Mouse (Mus musculus) erythroblast, embryonic 14.5 days (primary cell): ENCODE results near the gene Rpl37. TPM values are rescaled to one million over a fixed set of nuclear protein-coding genes. Genes with fewer than 3 reads are reported as not detected.
"Not testable (repeated sequence)": the region's sequence is repeated elsewhere in the genome, so short reads cannot be mapped to it uniquely, and the experiment has no call there.

Experiments used
- H3K27me3 ChIP-seq: 2 replicates; pipeline ENCODE4 v1.6.1; 2012; ENCODE audit warnings: inconsistent platforms; ENCODE audit not compliant: control insufficient read depth
- H3K36me3 ChIP-seq: 2 replicates; pipeline ENCODE4 v1.6.1; 2012; ENCODE audit warnings: mild to moderate bottlenecking, inconsistent platforms; ENCODE audit not compliant: control insufficient read depth
- H3K4me1 ChIP-seq: 2 replicates; pipeline ENCODE4 v1.6.1; 2012; ENCODE audit warnings: inconsistent platforms; ENCODE audit not compliant: control insufficient read depth
- H3K4me3 ChIP-seq: replicated peaks from 2 replicates; pipeline ENCODE3; 2012; ENCODE audit warnings: moderate library complexity, mild to moderate bottlenecking, inconsistent platforms
- H3K9me3 ChIP-seq: 2 replicates; pipeline ENCODE4 v1.6.1; 2012; ENCODE audit warnings: low read length, inconsistent platforms, mixed read lengths; ENCODE audit not compliant: control insufficient read depth
- GATA1 ChIP-seq: IDR thresholded peaks from 2 replicates; pipeline ENCODE4 v1.6.1; 2012; ENCODE audit warnings: low read length, inconsistent platforms, mixed read lengths
- TAL1 ChIP-seq: IDR thresholded peaks from 3 replicates; pipeline ENCODE4 v1.6.1; 2012; ENCODE audit warnings: low read length, inconsistent platforms, mixed read lengths
- polyA plus RNA-seq: library from polyadenylated mRNA; stranded (reverse); fragments of >175 nt; gene quantifications from 2 replicates; pipeline ENCODE4 v1.2.3, GENCODE M21; 2012

Gene Rpl37
- polyA plus RNA-seq, 1 experiment, result 13.1 TPM

- H3K36me3 ChIP-seq, result peaks cover 73% of the 10 kb centered on the region
- H3K4me1 ChIP-seq, result peaks cover 54% of the 10 kb centered on the region
- no peak overlapping the region for H3K4me3 ChIP-seq
- TF ChIP-seq GATA1 (no peak), TAL1 (no peak)
- H3K27me3 ChIP-seq, result no peaks in the 10 kb centered on the region
- H3K9me3 ChIP-seq, result no peaks in the 10 kb centered on the region
Observed at GRCm38 (mm10) chr15:5119192-5119591, 2.7 kb downstream of the Rpl37 start.

- TF ChIP-seq TAL1 (no peak), GATA1 (no peak)
- Histone ChIP-seq H3K4me1 (peaks cover 49% of the 10 kb centered on the region), H3K36me3 (peaks cover 79% of the 10 kb centered on the region), H3K4me3 (no peak overlapping the region), H3K9me3 (no peaks in the 10 kb centered on the region), H3K27me3 (no peaks in the 10 kb centered on the region)
Observed at GRCm38 (mm10) chr15:5119707-5120106, 3.3 kb downstream of the Rpl37 start.

GRCm38 (mm10) chr15:5121535-5122313 is 5.3 kb downstream of the Rpl37 start:
- peaks cover 40% of the 10 kb centered on the region for H3K4me1 ChIP-seq

GRCm38 (mm10) chr15:5126456-5126855 is 10.0 kb downstream of the Rpl37 start:
- H3K4me3 ChIP-seq, result no peak overlapping the region
- H3K27me3 ChIP-seq, result no peaks in the 10 kb centered on the region
- no peak for TF ChIP-seq TAL1
- TF ChIP-seq GATA1, result no peak
- H3K4me1 ChIP-seq, result peaks cover 44% of the 10 kb centered on the region
- H3K9me3 ChIP-seq, result no peaks in the 10 kb centered on the region
- H3K36me3 ChIP-seq, result peaks cover 43% of the 10 kb centered on the region

More at GRCm38 (mm10) chr15:5121535-5122313, 5.3 kb downstream of the Rpl37 start:
- H3K36me3 ChIP-seq, result peaks cover 86% of the 10 kb centered on the region
- no peaks in the 10 kb centered on the region for H3K27me3 ChIP-seq
- TF ChIP-seq GATA1 (no peak), TAL1 (no peak)
- no peak overlapping the region for H3K4me3 ChIP-seq
- no peaks in the 10 kb centered on the region for H3K9me3 ChIP-seq

GRCm38 (mm10) chr15:5127487-5127886 is 11.0 kb downstream of the Rpl37 start:
- Histone ChIP-seq H3K36me3 (peaks cover 33% of the 10 kb centered on the region), H3K4me1 (peaks cover 48% of the 10 kb centered on the region), H3K4me3 (no peak overlapping the region), H3K27me3 (no peaks in the 10 kb centered on the region), H3K9me3 (no peaks in the 10 kb centered on the region)
- no peak for TF ChIP-seq TAL1
- no peak for TF ChIP-seq GATA1

- H3K4me3 ChIP-seq, result no peak overlapping the region
- no peak for TF ChIP-seq GATA1
- TF ChIP-seq TAL1, result no peak
- peaks cover 51% of the 10 kb centered on the region for H3K4me1 ChIP-seq
Observed at GRCm38 (mm10) chr15:5128176-5128940, 11.9 kb downstream of the Rpl37 start.

GRCm38 (mm10) chr15:5129111-5129805 is 12.8 kb downstream of the Rpl37 start:
- no peak for TF ChIP-seq TAL1
- no peak for TF ChIP-seq GATA1
- Histone ChIP-seq H3K36me3 (peaks cover 16% of the 10 kb centered on the region), H3K4me1 (peaks cover 51% of the 10 kb centered on the region), H3K9me3 (no peaks in the 10 kb centered on the region), H3K27me3 (no peaks in the 10 kb centered on the region), H3K4me3 (no peak overlapping the region)

More at GRCm38 (mm10) chr15:5128176-5128940, 11.9 kb downstream of the Rpl37 start:
- Histone ChIP-seq H3K36me3 (peaks cover 24% of the 10 kb centered on the region), H3K9me3 (no peaks in the 10 kb centered on the region), H3K27me3 (no peaks in the 10 kb centered on the region)

- not testable (repeated sequence) for H3K36me3 ChIP-seq, H3K27me3 ChIP-seq, H3K9me3 ChIP-seq
- Histone ChIP-seq H3K4me3 (peak overlapping the region; percentile 33), H3K4me1 (peaks cover 62% of the 10 kb centered on the region)
Observed at GRCm38 (mm10) chr15:5130887-5131668, 14.6 kb downstream of the Rpl37 start.
